Mouse (Mus musculus): ENCODE data around the gene Rnase1. TPM values are rescaled to one million over a fixed set of nuclear protein-coding genes. Genes with fewer than 3 reads are reported as not detected.
A peak's percentile ranks its signal among the peaks of the same experiment; 100 is the strongest.

Gene Rnase1
- total RNA-seq, 2 experiments from 2014 or later: not detected

- peak; percentile 16 for DNase-seq
- intact Hi-C loops (cut with DNase I; ENCODE audit: low total_unique reads): loop anchor here (5.0 to 10.0 kb wide), 3 partner anchors 71 to 674 kb away; partner anchors contain the start of genes Ang4, Ccnb1ip1 and Parp2
Measured at GRCm38 (mm10) chr14:51098300-51098699, 48.3 kb downstream of the Rnase1 start.

- DNase-seq: no peak
- intact Hi-C loops (cut with DNase I; ENCODE audit: low total_unique reads): loop anchor here (5.0 to 10.0 kb wide), 3 partner anchors 69 to 676 kb away; partner anchors contain the start of genes Ang4, Ccnb1ip1 and Parp2
Measured at GRCm38 (mm10) chr14:51095736-51096524, 50.7 kb downstream of the Rnase1 start.

Other genes with a start within 250 kb of the Rnase1 start
- 100 to 1,000 TPM; 101 to 192 TPM for gene Klhl33, start 249.3 kb downstream of the Rnase1 start, total RNA-seq (2021)
- gene Osgep, start 221.9 kb downstream of the Rnase1 start, total RNA-seq (2021): 10 to 100 TPM; 40.0 to 42.1 TPM
- gene Apex1, start 221.8 kb downstream of the Rnase1 start, total RNA-seq (2021): 10 to 100 TPM; 32.7 to 33.4 TPM
- 10 to 100 TPM; 12.6 to 16.4 TPM for gene Pip4p1, start 215.9 kb downstream of the Rnase1 start, total RNA-seq (2021)
- 1 to 10 TPM; 4.6 to 6.8 TPM for gene Pnp, start 215.7 kb downstream of the Rnase1 start, total RNA-seq (2021)
- gene Gm49342, start 202.3 kb downstream of the Rnase1 start, total RNA-seq (2021): 1 to 10 TPM; 4.6 to 6.6 TPM
- gene Pnp2, start 190.8 kb downstream of the Rnase1 start, total RNA-seq (2021): under 1 TPM; 0.29 to 0.49 TPM
- not detected for gene Rnase10, start 139.0 kb downstream of the Rnase1 start, total RNA-seq (2021)
- not detected for gene Rnase9, start 104.9 kb downstream of the Rnase1 start, total RNA-seq (2021)
- gene Rnase11, start 96.6 kb downstream of the Rnase1 start, total RNA-seq (2021): not detected
- gene Rnase12, start 89.1 kb downstream of the Rnase1 start, total RNA-seq (2021): not detected
- gene Olfr750, start 72.3 kb downstream of the Rnase1 start, total RNA-seq (2021): not detected
- 10 to 100 TPM; 46.5 to 51.1 TPM for gene Rnase4, start 55.7 kb downstream of the Rnase1 start, total RNA-seq (2021)
- 1 to 10 TPM; 3.6 to 3.8 TPM for gene Ang, start 55.6 kb downstream of the Rnase1 start, total RNA-seq (2021)
- not detected for gene Eddm3b, start 32.4 kb downstream of the Rnase1 start, total RNA-seq (2021)
- gene Rnase6, start 22.9 kb downstream of the Rnase1 start, total RNA-seq (2021): under 1 TPM; 0.18 to 0.64 TPM
- gene Rnase2b, start 15.5 kb upstream of the Rnase1 start, total RNA-seq (2021): not detected
- not detected for gene Ang2, start 52.4 kb upstream of the Rnase1 start, total RNA-seq (2021)
- not detected for gene Ear14, start 56.6 kb upstream of the Rnase1 start, total RNA-seq (2021)
- gene Rnase2a, start 109.3 kb upstream of the Rnase1 start, total RNA-seq (2021): under 1 TPM in 1 of 2 experiments, not detected in 1; 0.64 TPM
- not detected for gene Gm7247, start 215.0 kb upstream of the Rnase1 start, total RNA-seq (2021)

Data from gastrocnemius, postnatal 14 days (tissue).